Mouse (Mus musculus) cortical plate, adult 2 months (tissue): ENCODE data around the gene Bend6.

Experiments used
- CTCF ChIP-seq: fragments of 200-500 bp; IDR thresholded peaks from 2 replicates; pipeline ENCODE4 v1.5.1; 2011; ENCODE audit warnings: mild to moderate bottlenecking, control low read depth, low read length; ENCODE audit not compliant: insufficient read depth; ENCODE audit errors: extremely low read depth
- POLR2A ChIP-seq: fragments of 200-500 bp; IDR thresholded peaks from 2 replicates; pipeline ENCODE4 v1.6.1; 2011; ENCODE audit warnings: mild to moderate bottlenecking, low read length, control low read depth; ENCODE audit not compliant: insufficient read depth; ENCODE audit errors: extremely low read depth

- TF ChIP-seq POLR2A (no peak), CTCF (no peak)
Measured at GRCm38 (mm10) chr1:33916554-33916953, 8.9 kb upstream of the Bend6 start.
